Mouse (Mus musculus): ENCODE measurements around the gene Gm10644. TPM values are rescaled to one million over a fixed set of nuclear protein-coding genes. Genes with fewer than 3 reads are reported as not detected.
"Not testable (repeated sequence)": the region's sequence is repeated elsewhere in the genome, so short reads cannot be mapped to it uniquely, and the experiment has no call there.

Gene Gm10644
- polyA plus RNA-seq, 1 experiment from 2014 or later, result 1.1 TPM

DNA sequence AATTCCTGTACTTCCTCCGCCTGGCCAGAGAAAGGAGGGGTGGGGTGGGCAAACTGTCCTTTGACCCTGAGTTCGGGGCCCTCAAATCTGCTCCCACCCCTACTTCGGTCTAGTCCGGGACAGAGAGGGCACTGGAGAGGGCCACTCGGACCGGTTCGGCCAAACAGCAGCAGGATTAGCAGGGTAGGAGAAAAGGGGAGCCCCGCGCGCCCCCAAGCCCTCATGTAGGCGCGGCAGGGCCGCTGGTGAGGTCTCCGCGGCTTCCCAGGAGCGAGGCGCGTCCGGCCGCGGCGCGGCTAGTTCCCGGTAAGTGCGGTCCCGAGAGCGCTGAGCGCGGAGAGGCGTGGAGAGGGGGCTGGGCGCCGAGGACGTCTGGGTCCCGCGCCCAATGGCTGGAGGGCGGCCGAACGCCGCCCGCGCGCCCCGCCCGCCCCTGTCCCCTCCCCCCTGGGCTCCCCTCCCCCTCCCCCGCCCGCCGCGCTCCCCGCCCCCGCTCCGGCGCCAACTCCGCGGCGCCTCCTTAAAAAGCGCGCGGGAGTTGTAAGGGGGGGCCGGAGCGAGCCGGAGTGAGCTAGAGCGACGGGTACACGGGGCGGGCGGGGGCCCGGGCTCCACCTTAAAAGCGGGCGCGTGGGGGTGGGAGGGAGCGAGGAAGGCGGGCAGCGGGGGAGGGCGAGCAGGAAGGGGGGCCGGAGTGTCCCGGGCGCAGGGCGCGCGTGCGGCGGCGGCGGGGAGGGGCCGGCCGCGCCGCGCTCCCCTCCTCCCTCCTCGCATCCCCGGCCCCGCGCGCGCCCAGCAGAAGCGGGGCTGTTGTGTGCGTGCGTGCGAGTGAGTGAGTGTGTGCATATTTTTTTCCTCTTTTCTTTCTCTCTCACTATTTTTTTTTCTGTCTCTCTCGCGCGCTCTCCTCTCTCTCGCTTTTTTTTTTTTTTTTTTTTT lies 41.8 kb upstream of the Gm10644 start:
- peak overlapping the region; percentile 81 for H3K9ac ChIP-seq
- H3K27ac ChIP-seq (replicated peaks), result peak overlapping the region; percentile 91
- peaks cover 31% of the 10 kb centered on the region for H3K4me1 ChIP-seq (replicated peaks)
- peak; percentile 73 for ATAC-seq (ENCODE audit: low FRiP score, low read depth)
- WGBS, result under 1% methylated on average over 51 of the region's 103 CpGs
- peaks cover 14% of the 10 kb centered on the region for H3K27me3 ChIP-seq
- H3K36me3 ChIP-seq, result peaks cover 22% of the 10 kb centered on the region
- H3K4me3 ChIP-seq, result peak overlapping the region; percentile 74
- peak overlapping the region; percentile 92 for H3K4me2 ChIP-seq
- H3K9me3 ChIP-seq, result no peaks in the 10 kb centered on the region

DNA sequence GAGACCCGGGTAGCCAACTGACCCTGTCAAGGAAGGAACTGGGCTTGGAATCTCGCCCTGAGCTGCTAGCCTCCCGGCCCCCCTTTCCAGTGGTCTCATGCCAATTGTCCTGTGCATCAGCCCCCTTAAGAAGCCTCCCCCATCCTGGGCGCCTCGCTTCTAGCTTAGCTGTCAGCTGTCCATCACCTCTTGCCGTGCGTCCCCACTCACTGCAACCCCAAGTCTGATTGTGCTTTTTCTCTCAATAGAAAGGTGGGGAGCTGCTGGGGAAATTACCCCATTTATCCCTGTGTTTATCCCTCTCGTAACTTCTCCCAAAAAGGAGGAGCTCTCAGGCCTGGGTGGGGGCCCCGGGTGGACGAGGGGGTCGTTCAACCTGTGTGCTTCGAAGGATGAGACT lies 41.0 kb upstream of the Gm10644 start:
- H3K4me2 ChIP-seq, result peak overlapping the region; percentile 92
- peaks cover 25% of the 10 kb centered on the region for H3K4me1 ChIP-seq (replicated peaks)
- WGBS, result 15% methylated on average over 12 of the region's 12 CpGs
- no peaks in the 10 kb centered on the region for H3K9me3 ChIP-seq
- peaks cover 29% of the 10 kb centered on the region for H3K36me3 ChIP-seq
- peak overlapping the region; percentile 74; the same call in 1 of the 2 replicates for H3K4me3 ChIP-seq
- H3K27me3 ChIP-seq, result peaks cover 6% of the 10 kb centered on the region
- no peak overlapping the region for H3K27ac ChIP-seq (replicated peaks)
- ATAC-seq (ENCODE audit: low FRiP score, low read depth), result no peak; the same call in 1 of the 2 replicates
- peak overlapping the region; percentile 81; the same call in 1 of the 2 replicates for H3K9ac ChIP-seq

DNA sequence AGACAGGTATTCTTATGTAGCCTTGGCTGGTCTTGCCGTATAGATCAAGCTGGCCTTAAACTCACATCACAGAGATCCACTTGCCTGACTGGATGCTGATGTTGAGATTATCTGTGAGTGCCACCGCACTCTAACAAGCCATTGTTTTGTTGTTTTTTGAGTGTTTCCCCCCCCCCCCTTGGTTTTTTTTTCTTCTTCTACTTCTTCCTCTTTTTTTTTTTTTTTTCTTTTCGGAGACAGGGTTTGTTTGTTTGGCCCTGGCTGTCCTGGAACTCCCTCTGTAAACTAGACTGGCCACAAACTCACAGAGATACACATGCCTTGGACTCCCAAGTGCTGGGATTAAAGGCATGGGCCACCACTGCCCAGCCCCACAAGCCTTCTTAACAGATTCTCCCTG lies 39.0 kb upstream of the Gm10644 start:
- no peak overlapping the region for H3K4me2 ChIP-seq
- no peaks in the 10 kb centered on the region for H3K9me3 ChIP-seq
- peaks cover 47% of the 10 kb centered on the region for H3K36me3 ChIP-seq
- WGBS, result 92% methylated on average over 3 of the region's 3 CpGs
- no peaks in the 10 kb centered on the region for H3K27me3 ChIP-seq
- no peak overlapping the region for H3K9ac ChIP-seq
- peaks cover 17% of the 10 kb centered on the region for H3K4me1 ChIP-seq (replicated peaks)
- no peak overlapping the region for H3K4me3 ChIP-seq
- no peak for ATAC-seq (ENCODE audit: low FRiP score, low read depth)
- H3K27ac ChIP-seq (replicated peaks), result no peak overlapping the region

DNA sequence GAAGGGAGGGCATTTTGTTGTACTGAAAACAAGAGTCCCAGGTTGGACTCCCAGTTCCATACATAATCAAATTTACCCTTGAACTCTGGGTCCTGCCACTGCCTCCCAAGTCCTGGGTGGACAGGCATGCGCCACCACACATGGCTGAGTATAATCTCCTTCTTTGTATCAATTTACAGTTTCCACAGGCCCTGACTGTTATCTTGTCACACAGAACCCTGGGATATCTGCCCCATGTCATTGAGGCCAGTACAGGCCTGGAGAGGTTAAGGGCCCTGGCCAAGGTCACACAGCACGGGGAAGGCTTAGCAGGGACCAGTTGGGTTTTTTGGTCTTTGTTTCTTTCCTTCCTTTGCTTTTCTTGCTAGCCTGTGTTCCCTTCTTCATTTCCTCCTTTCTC lies 37.5 kb upstream of the Gm10644 start:
- Histone ChIP-seq H3K27ac (replicated peaks) (no peak overlapping the region), H3K9ac (no peak overlapping the region), H3K27me3 (no peaks in the 10 kb centered on the region), H3K36me3 (peaks cover 60% of the 10 kb centered on the region), H3K4me1 (replicated peaks) (peaks cover 9% of the 10 kb centered on the region), H3K4me3 (no peak overlapping the region), H3K9me3 (no peaks in the 10 kb centered on the region), H3K4me2 (no peak overlapping the region)
- 83% methylated on average over 2 of the region's 2 CpGs for WGBS
- no peak for ATAC-seq (ENCODE audit: low FRiP score, low read depth)

DNA sequence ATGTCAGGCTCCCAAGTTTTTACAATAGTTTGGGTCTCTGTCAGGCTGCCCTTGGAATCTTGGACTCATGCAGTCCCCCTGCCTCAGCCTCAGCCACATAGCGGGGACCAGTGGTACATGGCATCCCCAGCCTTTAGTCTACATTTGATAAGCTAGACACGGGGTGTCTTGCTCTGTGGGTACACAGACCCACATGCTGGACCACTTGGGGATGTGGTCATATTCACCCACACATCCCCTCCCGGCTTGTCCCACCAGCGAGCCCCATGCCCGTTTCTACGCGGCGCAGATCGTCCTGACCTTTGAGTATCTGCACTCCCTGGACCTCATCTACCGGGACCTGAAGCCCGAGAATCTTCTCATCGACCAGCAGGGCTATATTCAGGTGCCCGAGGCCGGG lies 35.2 kb upstream of the Gm10644 start:
- 94% methylated on average over 14 of the region's 14 CpGs for WGBS
- peaks cover 81% of the 10 kb centered on the region for H3K36me3 ChIP-seq

DNA sequence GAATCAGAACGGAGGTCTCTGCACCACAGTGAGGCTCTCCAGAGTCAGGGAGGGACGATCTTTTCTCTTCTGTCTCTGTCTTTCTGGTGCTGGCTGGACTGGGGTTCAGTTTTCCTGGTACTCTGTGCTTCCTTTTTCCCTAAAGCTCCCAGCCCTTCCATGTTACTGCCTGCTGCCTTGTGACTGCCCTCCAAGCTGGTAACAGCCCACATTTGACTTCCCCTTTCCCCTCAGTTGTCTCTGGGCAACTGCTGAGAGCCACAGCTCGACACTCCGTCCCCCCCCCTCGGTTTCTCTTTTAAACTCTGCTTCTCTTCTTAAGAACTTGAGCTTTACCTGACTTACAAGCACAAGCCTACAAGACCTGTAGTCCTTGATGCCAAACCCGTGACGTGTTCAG lies 34.2 kb upstream of the Gm10644 start:
- H3K4me1 ChIP-seq (replicated peaks), result no peaks in the 10 kb centered on the region
- H3K9ac ChIP-seq, result no peak overlapping the region
- H3K36me3 ChIP-seq, result peaks cover 80% of the 10 kb centered on the region
- 92% methylated on average over 7 of the region's 7 CpGs for WGBS
- H3K4me3 ChIP-seq, result no peak overlapping the region
- no peak overlapping the region for H3K27ac ChIP-seq (replicated peaks)
- no peak overlapping the region for H3K4me2 ChIP-seq
- H3K9me3 ChIP-seq, result no peaks in the 10 kb centered on the region
- no peaks in the 10 kb centered on the region for H3K27me3 ChIP-seq
- ATAC-seq (ENCODE audit: low FRiP score, low read depth), result no peak

More for the DNA sequence above, 35.2 kb upstream of the Gm10644 start:
- H3K4me1 ChIP-seq (replicated peaks), result no peaks in the 10 kb centered on the region
- ATAC-seq (ENCODE audit: low FRiP score, low read depth), result no peak
- no peak overlapping the region for H3K4me3 ChIP-seq
- H3K4me2 ChIP-seq, result no peak overlapping the region
- no peaks in the 10 kb centered on the region for H3K27me3 ChIP-seq
- no peak overlapping the region for H3K9ac ChIP-seq
- H3K9me3 ChIP-seq, result no peaks in the 10 kb centered on the region
- H3K27ac ChIP-seq (replicated peaks), result no peak overlapping the region

DNA sequence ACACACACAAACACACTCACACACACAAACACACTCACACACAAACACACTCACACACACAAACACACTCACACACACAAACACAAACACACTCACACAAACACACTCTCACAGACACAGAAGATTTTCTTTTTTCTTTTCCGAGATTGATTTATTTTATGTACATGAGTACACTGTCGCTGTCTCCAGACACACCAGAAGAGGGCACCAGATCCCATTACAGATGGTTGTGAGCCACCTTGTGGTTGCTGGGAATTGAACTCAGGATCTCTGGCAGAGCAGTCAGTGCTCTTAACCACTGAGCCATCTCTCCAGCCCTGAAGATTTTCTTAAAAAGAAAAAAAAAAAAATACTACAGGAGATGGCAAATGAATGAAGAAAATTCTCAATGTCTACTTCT lies 28.2 kb upstream of the Gm10644 start:
- not testable (repeated sequence) for H3K4me3 ChIP-seq; H3K4me2 ChIP-seq; H3K27ac ChIP-seq (replicated peaks); H3K9me3 ChIP-seq; H3K27me3 ChIP-seq; H3K9ac ChIP-seq; H3K4me1 ChIP-seq (replicated peaks); ATAC-seq (ENCODE audit: low FRiP score, low read depth)
- H3K36me3 ChIP-seq, result peaks cover 73% of the 10 kb centered on the region
- WGBS, result 98% methylated on average over 2 of the region's 2 CpGs

DNA sequence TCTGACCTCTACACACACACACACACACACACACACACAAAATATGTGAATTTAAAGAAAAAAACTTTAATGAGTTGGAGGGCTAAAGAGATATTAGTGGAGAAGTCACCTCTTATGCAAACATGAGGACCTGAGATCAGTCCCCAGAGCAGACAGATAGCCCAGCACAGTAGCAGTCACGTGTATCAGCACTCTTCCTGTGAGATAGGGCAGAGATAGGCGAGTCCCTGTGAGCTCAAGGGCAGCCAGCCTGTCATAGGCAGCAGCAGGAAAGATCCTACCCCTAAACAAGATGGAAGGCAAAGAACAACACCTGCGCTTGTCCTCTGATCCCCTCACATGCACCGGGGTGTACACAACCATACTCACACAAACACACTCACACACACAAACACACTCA lies 27.4 kb upstream of the Gm10644 start:
- Histone ChIP-seq H3K27ac (replicated peaks) (no peak overlapping the region), H3K4me2 (no peak overlapping the region), H3K36me3 (peaks cover 65% of the 10 kb centered on the region), H3K9ac (no peak overlapping the region), H3K27me3 (no peaks in the 10 kb centered on the region), H3K4me1 (replicated peaks) (peaks cover 11% of the 10 kb centered on the region), H3K4me3 (no peak overlapping the region), H3K9me3 (no peaks in the 10 kb centered on the region)
- 93% methylated on average over 4 of the region's 4 CpGs for WGBS
- no peak for ATAC-seq (ENCODE audit: low FRiP score, low read depth)

DNA sequence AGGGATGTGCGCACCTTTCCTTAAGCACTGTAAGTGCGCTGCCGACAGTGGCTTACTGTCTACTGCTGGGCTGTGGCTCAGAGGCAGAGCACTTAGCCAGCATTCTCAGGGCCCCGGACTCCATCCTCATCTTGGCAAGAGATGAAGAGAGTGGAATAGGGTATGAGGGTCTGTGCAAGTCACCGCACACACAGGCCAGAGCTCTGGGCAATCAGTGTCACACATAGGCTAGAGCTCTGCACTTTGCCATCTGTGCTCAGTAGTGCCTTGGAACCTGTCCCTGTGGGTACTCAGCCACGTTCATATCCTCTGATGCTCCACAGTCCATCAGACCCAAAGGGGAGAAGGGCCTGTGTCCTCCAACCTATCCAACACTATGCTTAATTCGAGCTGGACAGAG lies 26.5 kb upstream of the Gm10644 start:
- no peaks in the 10 kb centered on the region for H3K9me3 ChIP-seq
- no peaks in the 10 kb centered on the region for H3K27me3 ChIP-seq
- H3K27ac ChIP-seq (replicated peaks), result no peak overlapping the region
- no peak overlapping the region for H3K4me2 ChIP-seq
- H3K4me3 ChIP-seq, result no peak overlapping the region
- peaks cover 20% of the 10 kb centered on the region for H3K4me1 ChIP-seq (replicated peaks)
- ATAC-seq (ENCODE audit: low FRiP score, low read depth), result no peak
- 95% methylated on average over 7 of the region's 7 CpGs for WGBS
- peaks cover 56% of the 10 kb centered on the region for H3K36me3 ChIP-seq
- no peak overlapping the region for H3K9ac ChIP-seq

DNA sequence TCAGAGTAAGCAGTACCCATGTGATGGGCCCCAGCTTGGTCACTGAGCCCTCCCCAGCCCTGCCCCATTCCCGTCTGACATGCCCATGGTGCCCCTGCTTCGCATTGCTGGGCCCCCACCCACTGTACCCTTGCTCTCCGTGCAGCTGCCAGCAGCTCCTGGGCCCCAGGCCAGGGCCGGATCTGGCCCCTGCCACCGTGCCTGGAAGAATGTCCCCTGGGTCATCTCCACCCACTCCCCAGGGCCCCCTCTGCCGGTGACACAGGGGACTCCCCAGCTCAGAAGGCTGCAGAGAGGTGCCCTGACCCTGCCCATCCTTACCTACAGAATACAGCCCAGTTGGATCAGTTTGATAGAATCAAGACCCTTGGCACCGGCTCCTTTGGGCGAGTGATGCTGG lies 25.8 kb upstream of the Gm10644 start:
- 75% methylated on average over 8 of the region's 8 CpGs for WGBS
- no peak overlapping the region for H3K4me2 ChIP-seq
- H3K9me3 ChIP-seq, result no peaks in the 10 kb centered on the region
- no peak overlapping the region for H3K9ac ChIP-seq
- peaks cover 49% of the 10 kb centered on the region for H3K36me3 ChIP-seq
- H3K4me1 ChIP-seq (replicated peaks), result peaks cover 23% of the 10 kb centered on the region
- no peak overlapping the region for H3K27ac ChIP-seq (replicated peaks)
- H3K4me3 ChIP-seq, result no peak overlapping the region
- ATAC-seq (ENCODE audit: low FRiP score, low read depth), result no peak
- H3K27me3 ChIP-seq, result no peaks in the 10 kb centered on the region

DNA sequence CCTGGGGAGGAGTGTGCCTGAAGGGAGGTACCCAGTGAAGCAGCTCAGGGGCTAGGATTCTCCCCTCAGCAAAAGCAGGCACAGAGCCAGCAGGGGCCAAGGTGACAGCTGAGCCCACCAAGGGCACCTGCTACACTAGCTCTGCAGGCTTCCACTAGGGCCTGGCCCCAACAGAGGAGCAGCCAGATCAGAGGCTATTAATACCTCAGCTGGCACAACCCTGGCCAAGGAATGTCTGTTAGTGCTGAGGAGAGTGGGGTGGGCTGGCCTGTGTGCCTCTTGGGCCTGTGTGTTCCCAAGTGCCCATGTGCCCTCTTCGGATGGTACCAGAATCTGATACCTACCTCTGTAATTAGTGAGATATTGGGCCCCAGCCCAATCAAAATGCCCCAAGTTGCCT lies 25.2 kb upstream of the Gm10644 start:
- H3K4me2 ChIP-seq, result no peak overlapping the region
- peaks cover 24% of the 10 kb centered on the region for H3K4me1 ChIP-seq (replicated peaks)
- H3K27me3 ChIP-seq, result no peaks in the 10 kb centered on the region
- ATAC-seq (ENCODE audit: low FRiP score, low read depth), result no peak
- no peaks in the 10 kb centered on the region for H3K9me3 ChIP-seq
- WGBS, result 78% methylated on average over 1 of the region's 1 CpGs
- H3K4me3 ChIP-seq, result no peak overlapping the region
- no peak overlapping the region for H3K27ac ChIP-seq (replicated peaks)
- peaks cover 45% of the 10 kb centered on the region for H3K36me3 ChIP-seq
- no peak overlapping the region for H3K9ac ChIP-seq

DNA sequence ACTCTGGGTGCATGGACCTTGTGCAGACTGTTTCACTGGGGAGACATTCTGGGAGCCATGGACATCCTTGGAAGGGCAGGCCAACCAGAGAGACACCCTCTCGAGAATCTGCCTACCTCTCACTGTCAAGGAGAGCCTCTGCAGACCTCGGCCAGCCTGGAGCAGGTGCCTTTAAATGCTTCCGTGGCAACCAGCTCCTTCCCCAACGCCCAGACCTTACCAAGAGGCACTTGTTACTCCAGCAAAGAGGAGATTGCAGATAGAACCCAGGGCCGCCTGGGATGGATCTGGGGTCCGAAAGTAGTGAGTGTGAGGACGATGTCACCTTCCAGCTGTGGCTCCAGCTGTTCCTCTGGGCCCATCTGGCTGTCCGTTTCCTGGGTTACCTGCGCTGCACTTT lies 23.2 kb upstream of the Gm10644 start:
- peaks cover 44% of the 10 kb centered on the region for H3K4me1 ChIP-seq (replicated peaks)
- peak overlapping the region; percentile 5; the same call in 1 of the 2 replicates for H3K4me2 ChIP-seq
- H3K9me3 ChIP-seq, result no peaks in the 10 kb centered on the region
- H3K9ac ChIP-seq, result no peak overlapping the region
- H3K27ac ChIP-seq (replicated peaks), result no peak overlapping the region
- H3K4me3 ChIP-seq, result no peak overlapping the region
- no peak for ATAC-seq (ENCODE audit: low FRiP score, low read depth)
- H3K36me3 ChIP-seq, result peaks cover 29% of the 10 kb centered on the region
- no peaks in the 10 kb centered on the region for H3K27me3 ChIP-seq
- WGBS, result 73% methylated on average over 9 of the region's 9 CpGs
